Mouse (Mus musculus) embryonic fibroblast, embryonic 13.5 days (primary cell): Measurements from ENCODE around the gene Psma3. TPM values are rescaled to one million over a fixed set of nuclear protein-coding genes. Genes with fewer than 3 reads are reported as not detected.
A peak's percentile ranks its signal among the peaks of the same experiment; 100 is the strongest.

Experiments used
- H3K27ac ChIP-seq: 2 replicates; pipeline ENCODE4 v1.5.1; 2012; ENCODE audit warnings: low read length, control low read depth, inconsistent platforms; ENCODE audit not compliant: insufficient read depth
- H3K4me1 ChIP-seq: 2 replicates; pipeline ENCODE4 v1.6.1; 2011; ENCODE audit warnings: low read length; ENCODE audit not compliant: control insufficient read depth, insufficient read depth
- H3K4me3 ChIP-seq: 2 replicates; pipeline ENCODE4 v1.5.1; 2011; ENCODE audit warnings: mild to moderate bottlenecking, control low read depth, low read length; ENCODE audit not compliant: insufficient read depth
- CTCF ChIP-seq: IDR thresholded peaks from 2 replicates; pipeline ENCODE4 v1.5.1; 2011; ENCODE audit warnings: mild to moderate bottlenecking, control low read depth, low read length, moderate library complexity, borderline replicate concordance; ENCODE audit not compliant: insufficient read depth
- POLR2A ChIP-seq: IDR thresholded peaks from 2 replicates; pipeline ENCODE4 v1.6.1; 2011; ENCODE audit warnings: low read depth, mild to moderate bottlenecking, control low read depth, low read length, moderate library complexity
- polyA plus RNA-seq: library from polyadenylated mRNA; stranded (reverse); fragments of >200 nt; gene quantifications from 2 replicates; pipeline ENCODE4 v1.2.4, GENCODE M21; 2011; ENCODE audit warnings: low read depth; ENCODE audit not compliant: missing spikeins, insufficient read length

Psma3 gene
- 417 and 446 TPM in 2 replicates for polyA plus RNA-seq

- Histone ChIP-seq H3K4me3 (peak within 1 kb of the TSS; percentile 90), H3K4me1 (peaks cover 2% of the 10 kb centered on the region; the same call in 1 of the 2 replicates), H3K27ac (peak within 1 kb of the TSS; percentile 91)
- no peak for TF ChIP-seq CTCF
- TF ChIP-seq POLR2A = peak; percentile 82
Measured at GRCm38 (mm10) chr12:70974441-70975266, at the start of gene Psma3. Psma3 (plus strand) TSS chr12:70974621.

- H3K27ac ChIP-seq = no peak overlapping the region
- no peak for TF ChIP-seq CTCF
- TF ChIP-seq POLR2A = no peak
- no peaks in the 10 kb centered on the region for H3K4me1 ChIP-seq
- H3K4me3 ChIP-seq = no peak overlapping the region
Measured at GRCm38 (mm10) chr12:70929781-70930180, 44.6 kb upstream of the Psma3 start.

GRCm38 (mm10) chr12:70937150-70937549, 37.3 kb upstream of the Psma3 start:
- no peaks in the 10 kb centered on the region for H3K4me1 ChIP-seq
- TF ChIP-seq POLR2A = no peak
- no peak for TF ChIP-seq CTCF
- H3K27ac ChIP-seq = peak overlapping the region; percentile 98
- H3K4me3 ChIP-seq = peak overlapping the region; percentile 61

- peak within 1 kb of the TSS; percentile 100 for H3K4me3 ChIP-seq
- H3K4me1 ChIP-seq = no peaks in the 10 kb centered on the region
- TF ChIP-seq POLR2A (peak; percentile 92), CTCF (no peak)
- peak within 1 kb of the TSS; percentile 98 for H3K27ac ChIP-seq
Measured at GRCm38 (mm10) chr12:70937571-70938384, 36.6 kb upstream of the Psma3 start, which contains the start of gene Actr10. Actr10 (plus strand) TSS chr12:70937857.

GRCm38 (mm10) chr12:70940806-70941205, 33.6 kb upstream of the Psma3 start:
- no peak overlapping the region for H3K27ac ChIP-seq
- H3K4me3 ChIP-seq = no peak overlapping the region
- no peak for TF ChIP-seq CTCF
- no peak for TF ChIP-seq POLR2A
- no peaks in the 10 kb centered on the region for H3K4me1 ChIP-seq

- TF ChIP-seq CTCF = no peak
- no peak for TF ChIP-seq POLR2A
- Histone ChIP-seq H3K27ac (no peak overlapping the region), H3K4me3 (no peak overlapping the region), H3K4me1 (no peaks in the 10 kb centered on the region)
Measured at GRCm38 (mm10) chr12:70944181-70944580, 30.2 kb upstream of the Psma3 start.

GRCm38 (mm10) chr12:70946585-70947256, 27.7 kb upstream of the Psma3 start:
- H3K4me1 ChIP-seq = no peaks in the 10 kb centered on the region
- no peak for TF ChIP-seq CTCF
- no peak for TF ChIP-seq POLR2A
- no peak overlapping the region for H3K27ac ChIP-seq
- H3K4me3 ChIP-seq = no peak overlapping the region

- no peak overlapping the region for H3K4me3 ChIP-seq
- no peaks in the 10 kb centered on the region for H3K4me1 ChIP-seq
- H3K27ac ChIP-seq = no peak overlapping the region
- TF ChIP-seq POLR2A = no peak
- TF ChIP-seq CTCF = no peak
Measured at GRCm38 (mm10) chr12:70958640-70959039, 15.8 kb upstream of the Psma3 start.

- TF ChIP-seq POLR2A = no peak; the same call in 1 of the 2 replicates
- TF ChIP-seq CTCF = no peak
- H3K27ac ChIP-seq = peak overlapping the region; percentile 94
- peak overlapping the region; percentile 63 for H3K4me3 ChIP-seq
- H3K4me1 ChIP-seq = no peaks in the 10 kb centered on the region
Measured at GRCm38 (mm10) chr12:70967581-70967980, 6.8 kb upstream of the Psma3 start.
